Mouse (Mus musculus) gastrocnemius, adult 18-20 months (tissue): Measurements from ENCODE around the gene Rbfox2. TPM values are rescaled to one million over a fixed set of nuclear protein-coding genes. Genes with fewer than 3 reads are reported as not detected.

ENCODE experiments used
- DNase-seq: peaks from one replicate; pipeline ENCODE4 v3.0.0; 2021; ENCODE audit warnings: low spot score
- total RNA-seq, 2 experiments: library from RNA; stranded (reverse); gene quantifications; 2 replicates each; pipeline ENCODE4 v1.2.3; 2021

Rbfox2 gene
- total RNA-seq, 2 experiments from 2014 or later: 55.1 to 60.4 TPM

GRCm38 (mm10) chr15:77202223-77202622 lies 104.6 kb downstream of the Rbfox2 start:
- peak; percentile 74 for DNase-seq

- DNase-seq: peak; percentile 86
Observed at GRCm38 (mm10) chr15:77196827-77197226, 110.0 kb downstream of the Rbfox2 start.

GRCm38 (mm10) chr15:77196001-77196400 lies 110.8 kb downstream of the Rbfox2 start:
- DNase-seq: no peak

GRCm38 (mm10) chr15:77192154-77192935 lies 114.5 kb downstream of the Rbfox2 start:
- peak; percentile 32 for DNase-seq

- DNase-seq: no peak
Observed at GRCm38 (mm10) chr15:77186096-77186495, 120.7 kb downstream of the Rbfox2 start.

- DNase-seq: no peak
Observed at GRCm38 (mm10) chr15:77185614-77186013, 121.2 kb downstream of the Rbfox2 start.

GRCm38 (mm10) chr15:77182800-77183199 lies 124.0 kb downstream of the Rbfox2 start:
- DNase-seq: no peak

GRCm38 (mm10) chr15:77174018-77174417 lies 132.8 kb downstream of the Rbfox2 start:
- DNase-seq: no peak

GRCm38 (mm10) chr15:77172414-77172813 lies 134.4 kb downstream of the Rbfox2 start:
- DNase-seq: no peak

GRCm38 (mm10) chr15:77168781-77169180 lies 138.0 kb downstream of the Rbfox2 start:
- DNase-seq: no peak

- DNase-seq: no peak
Observed at GRCm38 (mm10) chr15:77166225-77166732, 140.5 kb downstream of the Rbfox2 start.

GRCm38 (mm10) chr15:77163336-77163735 lies 143.5 kb downstream of the Rbfox2 start:
- peak; percentile 49 for DNase-seq

- DNase-seq: peak; percentile 53
Observed at GRCm38 (mm10) chr15:77162931-77163330, 143.9 kb downstream of the Rbfox2 start.

GRCm38 (mm10) chr15:77161382-77161781 lies 145.4 kb downstream of the Rbfox2 start:
- no peak for DNase-seq

GRCm38 (mm10) chr15:77160848-77161247 lies 146.0 kb downstream of the Rbfox2 start:
- DNase-seq: no peak

GRCm38 (mm10) chr15:77156525-77156924 lies 150.3 kb downstream of the Rbfox2 start:
- DNase-seq: peak; percentile 67

- no peak for DNase-seq
Observed at GRCm38 (mm10) chr15:77154248-77154785, 152.5 kb downstream of the Rbfox2 start.

- peak; percentile 84 for DNase-seq
Observed at GRCm38 (mm10) chr15:77153625-77154024, 153.2 kb downstream of the Rbfox2 start.

GRCm38 (mm10) chr15:77153088-77153546 lies 153.7 kb downstream of the Rbfox2 start:
- no peak for DNase-seq

- no peak for DNase-seq
Observed at GRCm38 (mm10) chr15:77152336-77153087, 154.3 kb downstream of the Rbfox2 start.

GRCm38 (mm10) chr15:77151816-77152215 lies 155.0 kb downstream of the Rbfox2 start:
- DNase-seq: no peak

GRCm38 (mm10) chr15:77151178-77151577 lies 155.6 kb downstream of the Rbfox2 start:
- DNase-seq: no peak
